Comparison of ENCODE assay signal across 9 mouse cellular contexts in genomic region chr1:60954759-60955158, GRCm38 (mm10). TPM values are rescaled to one million over a fixed set of nuclear protein-coding genes. Genes with fewer than 3 reads are reported as not detected.
DNase-seq lines count a peak whose midpoint lies in the region; ATAC-seq and TF ChIP-seq lines count a peak whose summit lies in the region.
"Had no signal": no experiment of that assay in that cellular context is flagged by ENCODE, and none has a peak within 500 bp of the region (broad histone marks: within the 10 kb centered on the region; RNA-seq: fewer than 3 reads in every experiment).

No protein-coding gene starts in this region.

- TF ChIP-seq EP300 in liver, embryonic 14.5 days (IDR thresholded peaks at IDR 0.05; ENCODE audit: low read depth): no peak

- H3K4me1 ChIP-seq in forebrain, embryonic 14.5 days (ENCODE audit: control insufficient read depth, insufficient read depth, low read length): no peaks in the 10 kb centered on the region
- H3K4me1 ChIP-seq in forebrain, embryonic 16.5 days (replicated peaks; ENCODE audit: control insufficient read depth, insufficient read depth, low read length): no peaks in the 10 kb centered on the region
- H3K4me1 ChIP-seq in liver, embryonic 14.5 days (replicated peaks; ENCODE audit: control insufficient read depth in 2 of 2, insufficient read depth in 2 of 2, low read length in 1 of 2): no peaks in the 10 kb centered on the region
- no peaks in the 10 kb centered on the region for H3K4me1 ChIP-seq in liver, embryonic 12.5 days
- H3K4me1 ChIP-seq in hindbrain, embryonic 12.5 days: no peaks in the 10 kb centered on the region

- H3K4me2 ChIP-seq in forebrain, embryonic 14.5 days (ENCODE audit: low read length): no peak overlapping the region
- H3K4me2 ChIP-seq in forebrain, embryonic 16.5 days (ENCODE audit: low read length): no peak overlapping the region
- no peak overlapping the region for H3K4me2 ChIP-seq in liver, embryonic 14.5 days (ENCODE audit: low read depth)
- H3K4me2 ChIP-seq in liver, embryonic 12.5 days: no peak overlapping the region
- H3K4me2 ChIP-seq in hindbrain, embryonic 12.5 days (replicated peaks): no peak overlapping the region
- H3K4me2 ChIP-seq: embryonic facial prominence, embryonic 13.5 days had no signal

- peak; percentile 55; the same call in 1 of the 2 replicates for ATAC-seq in forebrain, embryonic 14.5 days
- ATAC-seq in forebrain, embryonic 16.5 days: no peak
- no peak for ATAC-seq in liver, embryonic 14.5 days (ENCODE audit: insufficient read depth)
- no peak for ATAC-seq in liver, embryonic 12.5 days
- no peak for ATAC-seq in hindbrain, embryonic 12.5 days (ENCODE audit: low FRiP score)

- H3K36me3 ChIP-seq in forebrain, embryonic 14.5 days (ENCODE audit: control insufficient read depth, insufficient read depth, low read length): no peaks in the 10 kb centered on the region
- H3K36me3 ChIP-seq in forebrain, embryonic 16.5 days (ENCODE audit: control insufficient read depth, insufficient read depth): no peaks in the 10 kb centered on the region
- H3K36me3 ChIP-seq in liver, embryonic 14.5 days (replicated peaks; ENCODE audit: control insufficient read depth, insufficient read depth, low read depth): no peaks in the 10 kb centered on the region
- H3K36me3 ChIP-seq in liver, embryonic 12.5 days: no peaks in the 10 kb centered on the region
- no peaks in the 10 kb centered on the region for H3K36me3 ChIP-seq in hindbrain, embryonic 12.5 days
- H3K36me3 ChIP-seq: embryonic facial prominence, embryonic 13.5 days had no signal

- H3K4me3 ChIP-seq in forebrain, embryonic 14.5 days (ENCODE audit: low read depth, low read length): no peak overlapping the region
- no peak overlapping the region for H3K4me3 ChIP-seq in forebrain, embryonic 16.5 days (replicated peaks; ENCODE audit: low read length)
- H3K4me3 ChIP-seq in liver, embryonic 14.5 days (ENCODE audit: insufficient read depth in 1 of 2, low read depth in 2 of 2, low read length in 2 of 2): no peak overlapping the region
- H3K4me3 ChIP-seq in liver, embryonic 12.5 days: no peak overlapping the region
- no peak overlapping the region for H3K4me3 ChIP-seq in hindbrain, embryonic 12.5 days
- H3K4me3 ChIP-seq: embryonic facial prominence, embryonic 13.5 days had no signal

- no peaks in the 10 kb centered on the region for H3K27me3 ChIP-seq in forebrain, embryonic 14.5 days (replicated peaks; ENCODE audit: control insufficient read depth, insufficient read depth, low read length)
- no peaks in the 10 kb centered on the region for H3K27me3 ChIP-seq in forebrain, embryonic 16.5 days (replicated peaks; ENCODE audit: control insufficient read depth, insufficient read depth, low read length)
- no peaks in the 10 kb centered on the region for H3K27me3 ChIP-seq in liver, embryonic 14.5 days (ENCODE audit: control insufficient read depth, insufficient read depth, low read length)
- no peaks in the 10 kb centered on the region; the same call in 1 of the 2 replicates for H3K27me3 ChIP-seq in liver, embryonic 12.5 days (replicated peaks)
- H3K27me3 ChIP-seq in hindbrain, embryonic 12.5 days: no peaks in the 10 kb centered on the region
- H3K27me3 ChIP-seq: embryonic facial prominence, embryonic 13.5 days had no signal

- H3K9ac ChIP-seq in forebrain, embryonic 14.5 days (ENCODE audit: low read length): no peak overlapping the region
- H3K9ac ChIP-seq in forebrain, embryonic 16.5 days (replicated peaks; ENCODE audit: low read depth, low read length): no peak overlapping the region
- H3K9ac ChIP-seq in liver, embryonic 14.5 days (replicated peaks): no peak overlapping the region
- no peak overlapping the region for H3K9ac ChIP-seq in liver, embryonic 12.5 days
- H3K9ac ChIP-seq in hindbrain, embryonic 12.5 days: no peak overlapping the region
- H3K9ac ChIP-seq: embryonic facial prominence, embryonic 13.5 days had no signal

- 63% methylated on average over 2 of the region's 2 CpGs for WGBS in forebrain, embryonic 14.5 days
- 54% methylated on average over 2 of the region's 2 CpGs for WGBS in forebrain, embryonic 16.5 days
- WGBS in liver, embryonic 14.5 days (ENCODE audit: insufficient replicate concordance): 40% methylated on average over 2 of the region's 2 CpGs
- 55% methylated on average over 2 of the region's 2 CpGs for WGBS in liver, embryonic 12.5 days (ENCODE audit: insufficient replicate concordance)
- WGBS in hindbrain, embryonic 12.5 days: 58% methylated on average over 2 of the region's 2 CpGs

- H3K9me3 ChIP-seq in forebrain, embryonic 14.5 days (replicated peaks; ENCODE audit: control insufficient read depth, low read length): no peaks in the 10 kb centered on the region
- H3K9me3 ChIP-seq in forebrain, embryonic 16.5 days (ENCODE audit: control insufficient read depth, low read length): no peaks in the 10 kb centered on the region
- no peaks in the 10 kb centered on the region for H3K9me3 ChIP-seq in liver, embryonic 14.5 days (ENCODE audit: control insufficient read depth, low read length)
- H3K9me3 ChIP-seq in liver, embryonic 12.5 days (replicated peaks): no peaks in the 10 kb centered on the region
- no peaks in the 10 kb centered on the region for H3K9me3 ChIP-seq in hindbrain, embryonic 12.5 days (replicated peaks)
- H3K9me3 ChIP-seq: embryonic facial prominence, embryonic 13.5 days had no signal

- DNase-seq in forebrain, embryonic 14.5 days (ENCODE audit: low spot score): peak; percentile 54
- no peak for DNase-seq in liver, embryonic 14.5 days (ENCODE audit: low read depth in 3 of 3, low spot score in 3 of 3)
- peak; percentile 44 for DNase-seq in embryo, embryonic 10 days (ENCODE audit: low spot score)
- DNase-seq in retina, embryonic 14.5 days (ENCODE audit: low spot score): peak; percentile 56
- no peak for DNase-seq in urinary bladder, postnatal 36 days (ENCODE audit: low spot score in 2 of 2)

- no peak overlapping the region for H3K27ac ChIP-seq in forebrain, embryonic 14.5 days (ENCODE audit: low read depth, low read length)
- no peak overlapping the region for H3K27ac ChIP-seq in forebrain, embryonic 16.5 days (ENCODE audit: low read length)
- H3K27ac ChIP-seq in liver, embryonic 14.5 days: no peak overlapping the region
- H3K27ac ChIP-seq in liver, embryonic 12.5 days: no peak overlapping the region
- H3K27ac ChIP-seq in hindbrain, embryonic 12.5 days: no peak overlapping the region
- H3K27ac ChIP-seq: embryonic facial prominence, embryonic 13.5 days had no signal

- peak; percentile 53 for TF ChIP-seq CTCF in liver, embryonic 14.5 days (IDR thresholded peaks at IDR 0.05; ENCODE audit: low read depth)

RNA-seq across cellular contexts. Expression of gene Icos, which starts 23.0 kb away (rescaled TPM):
- polyA plus RNA-seq in forebrain, embryonic 14.5 days (2014; fragmentation: Nextera tagmentation; extraction: Ambion mirVana): 0.10 TPM in 1 of 2 replicates, not detected in the other
- 0.09 TPM in 1 of 2 replicates, not detected in the other for polyA plus RNA-seq in forebrain, embryonic 16.5 days (2015; fragmentation: Nextera tagmentation; extraction: Ambion mirVana)
- 0.21 and 0.41 TPM in 2 replicates for polyA plus RNA-seq in liver, embryonic 14.5 days (2012; rRNA removed)
- polyA plus RNA-seq in liver, embryonic 14.5 days (2014; fragmentation: Nextera tagmentation; extraction: Ambion mirVana): 0.50 and 0.92 TPM in 2 replicates
- 0.35 and 0.45 TPM in 2 replicates for polyA plus RNA-seq in liver, embryonic 12.5 days (2016; fragmentation: Nextera tagmentation; extraction: Ambion mirVana)
- 0.08 and 0.29 TPM in 2 replicates for polyA plus RNA-seq in hindbrain, embryonic 12.5 days (2016; fragmentation: Nextera tagmentation; extraction: Ambion mirVana)

Comparison
In these comparisons a context has a peak if more than half of its experiments do, and no peak if none do; other contexts are left out.
1. DNase-seq: peak in forebrain, embryonic 14.5 days (single experiment), embryo, embryonic 10 days (single experiment) and retina, embryonic 14.5 days (single experiment); none in liver, embryonic 14.5 days (0 of 3) and urinary bladder, postnatal 36 days (0 of 2).